ENCODE assay signal across 8 mouse cellular contexts in genomic region chr6:119108466-119109394, GRCm38 (mm10).
DNase-seq lines count a peak whose midpoint lies in the region; ATAC-seq lines count a peak whose summit lies in the region.

No protein-coding gene starts in this region.

- no peaks in the 10 kb centered on the region for H3K9me3 ChIP-seq in forebrain, embryonic 15.5 days
- no peaks in the 10 kb centered on the region for H3K9me3 ChIP-seq in liver, embryonic 13.5 days (replicated peaks)

- peak overlapping the region; percentile 64 for H3K4me3 ChIP-seq in forebrain, embryonic 15.5 days
- peak overlapping the region; percentile 60 for H3K4me3 ChIP-seq in liver, embryonic 13.5 days (replicated peaks)

- intact Hi-C loops in heart, postnatal 10 days (cut with DNase I), result loop anchor here (10.0 kb wide), 1 partner anchor 264 kb away; no protein-coding TSS in a partner anchor

- peak overlapping the region; percentile 84 for H3K9ac ChIP-seq in forebrain, embryonic 15.5 days (replicated peaks)
- H3K9ac ChIP-seq in liver, embryonic 13.5 days, result peak overlapping the region; percentile 22

- peak overlapping the region; percentile 92 for H3K27ac ChIP-seq in forebrain, embryonic 15.5 days (replicated peaks)
- H3K27ac ChIP-seq in liver, embryonic 13.5 days, result no peak overlapping the region

- WGBS in forebrain, embryonic 15.5 days, result under 1% methylated on average over 61 of the region's 93 CpGs
- WGBS in liver, embryonic 13.5 days (ENCODE audit: insufficient replicate concordance), result under 1% methylated on average over 44 of the region's 93 CpGs

- H3K36me3 ChIP-seq in forebrain, embryonic 15.5 days, result no peaks in the 10 kb centered on the region
- no peaks in the 10 kb centered on the region for H3K36me3 ChIP-seq in liver, embryonic 13.5 days

- peak; percentile 42 for ATAC-seq in cerebellum, adult (ENCODE audit: insufficient number of reproducible peaks, low FRiP score, low TSS enrichment)
- peak; percentile 84 for ATAC-seq in forebrain, embryonic 15.5 days (replicated peaks)
- peak; percentile 47; the same call in 1 of the 2 replicates for ATAC-seq in liver, embryonic 13.5 days (ENCODE audit: low read depth)

- H3K4me1 ChIP-seq in forebrain, embryonic 15.5 days, result peaks cover 38% of the 10 kb centered on the region
- H3K4me1 ChIP-seq in liver, embryonic 13.5 days (replicated peaks), result peaks cover 16% of the 10 kb centered on the region

- peak; percentile 84 for DNase-seq in MN1 (ENCODE audit: low spot score)
- peak; percentile 72 to 73 for DNase-seq in heart, postnatal 10 days
- DNase-seq in kidney, postnatal 14 days, result peak; percentile 59
- DNase-seq in liver, embryonic 13.5 days, result peak; percentile 9
- peak; percentile 79 for DNase-seq in neural tube, embryonic 10.5 days (ENCODE audit: extremely low spot score, low spot score)
- DNase-seq in testis, postnatal 14 days (ENCODE audit: low spot score), result peak; percentile 56

- peak overlapping the region; percentile 75 for H3K4me2 ChIP-seq in forebrain, embryonic 15.5 days (replicated peaks)
- H3K4me2 ChIP-seq in liver, embryonic 13.5 days, result peak overlapping the region; percentile 76

- H3K27me3 ChIP-seq in forebrain, embryonic 15.5 days, result peaks cover 8% of the 10 kb centered on the region; the same call in 1 of the 2 replicates
- peaks cover 91% of the 10 kb centered on the region for H3K27me3 ChIP-seq in liver, embryonic 13.5 days

Comparison
In these comparisons a context has a peak if more than half of its experiments do, and no peak if none do; other contexts are left out.
1. DNase-seq: peak in every context shown above with its lines; median percentile 84 in MN1; 79 in neural tube, embryonic 10.5 days; 72 in heart, postnatal 10 days; 59 in kidney, postnatal 14 days; 56 in testis, postnatal 14 days; 9 in liver, embryonic 13.5 days.